Mouse (Mus musculus) midbrain, embryonic 10.5 days (tissue): ENCODE results near the gene Ppp1cb. TPM values are rescaled to one million over a fixed set of nuclear protein-coding genes. Genes with fewer than 3 reads are reported as not detected.
"Not testable (repeated sequence)": the region's sequence is repeated elsewhere in the genome, so short reads cannot be mapped to it uniquely, and the experiment has no call there.

Experiments used
- DNase-seq: peaks from one replicate; pipeline ENCODE4 v3.0.0-alpha.2; 2017; ENCODE audit warnings: low spot score
- H3K27ac ChIP-seq: fragments of 300-500 bp; sonication (generic); replicated peaks from 2 replicates; pipeline ENCODE4 v1.5.1; 2016; ENCODE audit warnings: mild to moderate bottlenecking
- H3K27me3 ChIP-seq: fragments of 300-500 bp; sonication (generic); 2 replicates; pipeline ENCODE4 v1.6.1; 2016; ENCODE audit warnings: low read depth, mild to moderate bottlenecking; ENCODE audit not compliant: poor library complexity, severe bottlenecking
- H3K36me3 ChIP-seq: fragments of 300-500 bp; sonication (generic); 2 replicates; pipeline ENCODE4 v1.6.1; 2016; ENCODE audit warnings: mild to moderate bottlenecking, moderate library complexity
- H3K4me1 ChIP-seq: fragments of 300-500 bp; sonication (generic); 2 replicates; pipeline ENCODE4 v1.6.1; 2016
- H3K4me3 ChIP-seq: fragments of 300-500 bp; sonication (generic); 2 replicates; pipeline ENCODE4 v1.5.1; 2016; ENCODE audit warnings: mild to moderate bottlenecking, moderate library complexity
- H3K9me3 ChIP-seq: fragments of 300-500 bp; sonication (generic); replicated peaks from 2 replicates; pipeline ENCODE4 v1.6.1; 2016; ENCODE audit warnings: mild to moderate bottlenecking
- WGBS: fragments of 180-500 bp; shearing (Covaris S2); methylation state at CpG from one replicate; pipeline ENCODE4 v1.1.7; 2016; 5-methylcytosine and 5-hydroxymethylcytosine counted together
- polyA plus RNA-seq: library from polyadenylated mRNA; unstranded; fragments of >200 nt; fragmentation: Nextera tagmentation; extraction: Ambion mirVana; gene quantifications from 2 replicates; pipeline ENCODE4 v1.2.1, GENCODE M21; 2016

Gene Ppp1cb
- polyA plus RNA-seq, 1 experiment from 2014 or later = 205 TPM

DNA sequence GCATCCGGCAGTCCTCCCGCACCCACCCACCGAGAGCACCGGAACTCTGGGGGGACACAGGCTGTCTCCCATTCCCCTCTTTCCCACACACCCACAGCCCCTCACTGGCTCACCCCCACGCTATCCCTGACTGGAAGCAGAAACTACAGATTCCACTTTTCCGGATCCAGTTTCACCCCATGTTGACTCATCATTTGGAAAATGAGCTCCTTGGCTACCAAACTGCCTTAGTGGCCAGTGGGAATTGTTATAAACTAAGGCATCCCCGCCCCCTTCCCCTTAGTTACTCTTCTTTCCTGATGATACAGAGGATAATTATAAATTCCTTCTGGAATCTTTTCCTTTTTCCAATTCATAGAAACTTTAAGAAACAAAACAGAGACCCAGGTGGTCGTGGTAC, 34.2 kb upstream of the Ppp1cb start:
- Histone ChIP-seq H3K4me1 (peaks cover 33% of the 10 kb centered on the region), H3K27me3 (no peaks in the 10 kb centered on the region), H3K9me3 (no peaks in the 10 kb centered on the region), H3K4me3 (no peak overlapping the region), H3K27ac (no peak overlapping the region), H3K36me3 (no peaks in the 10 kb centered on the region)
- 89% methylated on average over 8 of the region's 8 CpGs for WGBS
- no peak for DNase-seq

DNA sequence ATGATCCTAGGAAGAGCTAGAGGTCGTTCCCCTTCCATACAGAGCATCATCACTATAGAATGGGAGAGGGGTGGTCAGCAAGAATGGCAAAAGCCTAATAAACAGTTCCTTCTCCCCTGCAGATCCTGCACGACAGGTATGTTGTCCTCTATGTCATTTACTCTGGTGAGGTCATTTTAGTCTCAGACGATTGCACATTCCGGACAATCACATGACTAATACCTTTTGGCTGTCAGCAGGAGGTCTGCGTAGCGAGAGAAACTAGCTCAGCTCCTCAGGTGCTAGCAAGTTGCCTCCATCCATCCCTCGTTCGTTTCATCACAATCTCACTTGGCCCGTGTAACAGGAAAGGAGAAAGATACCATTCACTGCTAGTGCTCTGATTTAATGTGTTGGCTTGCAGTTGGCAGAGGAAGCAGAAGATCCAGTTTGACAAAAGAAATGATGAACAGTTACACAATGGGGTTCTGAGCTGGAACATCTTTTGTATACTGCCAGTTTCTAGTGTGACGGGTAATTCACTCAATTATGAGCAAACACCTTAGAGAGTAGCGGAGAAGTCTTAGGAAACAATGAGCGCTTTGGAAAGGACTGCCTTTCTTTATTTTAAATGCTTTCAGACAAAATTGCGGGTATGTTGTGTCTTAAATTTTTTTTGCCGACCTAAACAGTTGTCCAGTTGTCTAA, 33.0 kb upstream of the Ppp1cb start:
- Histone ChIP-seq H3K9me3 (no peaks in the 10 kb centered on the region), H3K27ac (no peak overlapping the region)
- WGBS = 85% methylated on average over 14 of the region's 14 CpGs

DNA sequence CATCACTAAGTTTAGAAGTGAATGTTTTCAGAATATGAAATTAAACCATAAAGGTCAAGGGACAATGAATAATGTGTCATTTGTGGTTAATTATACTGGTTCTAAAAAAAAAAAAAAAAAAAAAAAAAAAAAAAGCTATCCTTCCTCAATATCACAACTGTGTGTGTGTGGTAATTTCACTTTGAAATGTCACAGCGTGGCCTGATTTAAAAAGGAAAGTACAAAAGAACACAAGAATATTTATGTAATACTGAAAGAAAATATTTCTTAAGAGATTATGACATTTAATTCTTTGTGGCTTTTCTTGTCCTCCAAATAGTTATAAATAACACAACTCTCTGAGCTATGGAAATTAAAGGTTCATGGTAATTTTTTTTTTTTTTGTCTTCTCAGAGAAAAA, 28.2 kb upstream of the Ppp1cb start:
- Histone ChIP-seq H3K9me3 (no peaks in the 10 kb centered on the region), H3K27ac (no peak overlapping the region), H3K36me3 (no peaks in the 10 kb centered on the region), H3K27me3 (no peaks in the 10 kb centered on the region), H3K4me1 (0 out of 2 replicates have a peak, but pooled peaks cover 1% of the 10 kb centered on the region), H3K4me3 (no peak overlapping the region)
- DNase-seq = no peak
- WGBS = 95% methylated on average over 1 of the region's 1 CpGs

More for the DNA sequence above, 33.0 kb upstream of the Ppp1cb start:
- Histone ChIP-seq H3K27me3 (no peaks in the 10 kb centered on the region), H3K36me3 (no peaks in the 10 kb centered on the region), H3K4me3 (no peak overlapping the region), H3K4me1 (peaks cover 33% of the 10 kb centered on the region)
- DNase-seq = no peak

DNA sequence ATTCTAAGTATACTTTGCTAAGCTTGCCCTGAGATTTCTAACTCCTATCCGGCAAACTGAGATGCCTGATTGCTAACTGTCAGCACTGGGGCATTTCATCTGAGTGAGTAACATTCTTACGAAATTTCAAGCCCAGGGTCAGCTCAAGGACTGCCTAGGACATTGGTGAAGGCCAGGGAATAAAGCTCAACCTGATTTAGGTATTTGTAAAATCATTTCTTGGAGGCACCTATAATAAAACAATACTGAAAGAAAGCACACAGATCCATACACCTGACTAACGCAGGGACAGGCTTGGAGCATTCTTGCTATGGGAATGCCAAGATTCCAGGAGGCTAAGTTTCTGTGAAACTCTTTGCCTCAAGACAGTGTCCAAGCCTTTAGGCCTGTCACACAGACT, 24.3 kb upstream of the Ppp1cb start:
- H3K4me3 ChIP-seq, H3K4me1 ChIP-seq, H3K9me3 ChIP-seq, DNase-seq, H3K27me3 ChIP-seq, H3K36me3 ChIP-seq, H3K27ac ChIP-seq: not testable (repeated sequence)
- WGBS = 91% methylated on average over 3 of the region's 3 CpGs

DNA sequence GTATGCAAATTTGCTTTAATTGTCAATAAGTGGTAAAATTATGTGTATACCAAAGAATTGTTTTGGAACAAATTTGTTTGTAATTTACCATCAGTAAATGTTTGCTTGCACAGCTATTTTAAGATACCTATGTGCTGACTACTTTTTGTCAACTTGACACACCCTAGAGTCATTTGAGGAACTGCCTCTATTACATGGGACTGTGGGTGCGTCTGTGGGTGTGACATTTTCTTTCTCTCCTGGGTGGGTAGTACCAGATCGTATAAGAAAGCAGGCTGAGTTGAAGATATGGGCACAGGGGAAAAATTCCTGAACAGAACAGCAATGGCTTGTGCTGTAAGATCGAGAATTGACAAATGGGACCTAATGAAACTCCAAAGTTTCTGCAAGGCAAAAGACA, 23.0 kb upstream of the Ppp1cb start:
- Histone ChIP-seq H3K27me3 (no peaks in the 10 kb centered on the region), H3K4me3 (no peak overlapping the region), H3K36me3 (no peaks in the 10 kb centered on the region), H3K4me1 (peaks cover 5% of the 10 kb centered on the region; the same call in 1 of the 2 replicates), H3K27ac (no peak overlapping the region), H3K9me3 (no peaks in the 10 kb centered on the region)
- 89% methylated on average over 3 of the region's 3 CpGs for WGBS
- DNase-seq = no peak

DNA sequence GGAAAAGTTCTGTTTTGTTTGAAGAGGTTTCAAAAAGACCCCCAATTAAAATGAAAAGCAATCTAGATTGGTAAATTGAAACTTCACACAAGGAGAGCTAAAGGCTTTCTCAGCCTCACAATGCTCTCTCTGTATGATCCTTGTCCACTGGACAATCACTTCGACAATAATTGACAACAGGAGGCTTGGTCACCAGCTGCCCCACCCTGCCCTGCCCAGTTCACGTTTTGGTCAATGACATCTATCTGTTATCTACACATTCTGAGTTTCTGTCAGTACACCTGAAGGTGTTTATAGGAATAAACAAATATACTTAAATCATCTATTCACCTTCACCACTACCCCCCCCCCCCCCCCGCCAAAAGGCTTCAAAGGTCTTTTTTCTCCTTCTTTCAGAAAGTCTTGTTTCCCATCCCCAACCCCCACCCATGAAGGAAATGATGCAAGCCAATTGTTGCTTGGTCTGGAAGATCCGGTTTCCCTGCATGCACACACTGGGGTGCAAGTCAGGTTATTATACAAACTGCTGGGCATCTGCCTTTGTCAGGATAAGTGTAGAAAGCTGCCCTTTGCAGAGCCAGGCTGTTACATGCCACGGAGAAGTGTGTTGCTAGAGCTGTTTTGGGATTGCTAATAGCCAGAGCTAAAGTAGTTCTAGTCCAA, 20.6 kb upstream of the Ppp1cb start:
- H3K9me3 ChIP-seq = no peaks in the 10 kb centered on the region
- DNase-seq = no peak
- H3K4me1 ChIP-seq = peaks cover 5% of the 10 kb centered on the region; the same call in 1 of the 2 replicates
- H3K36me3 ChIP-seq = no peaks in the 10 kb centered on the region
- 65% methylated on average over 5 of the region's 5 CpGs for WGBS
- H3K27ac ChIP-seq = no peak overlapping the region
- no peak overlapping the region for H3K4me3 ChIP-seq
- no peaks in the 10 kb centered on the region for H3K27me3 ChIP-seq

DNA sequence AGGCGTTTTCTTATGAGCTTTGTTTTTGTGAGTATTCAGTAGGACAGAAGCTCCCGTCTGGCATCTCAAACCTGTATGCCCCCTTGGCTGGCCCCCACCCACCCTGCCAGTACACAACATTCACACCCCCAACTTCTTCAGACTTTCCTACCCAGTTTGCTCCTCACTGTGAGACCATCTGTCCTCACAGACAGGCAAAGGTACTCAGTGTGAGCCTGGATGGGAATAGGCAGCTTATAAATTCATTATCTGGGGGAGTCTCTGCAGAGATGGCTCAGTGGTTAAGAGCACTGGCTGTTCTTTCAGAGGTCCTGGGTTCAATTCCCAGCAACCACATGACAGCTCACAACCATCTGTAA, 20.1 kb upstream of the Ppp1cb start:
- Histone ChIP-seq H3K27me3 (no peaks in the 10 kb centered on the region), H3K4me1 (peaks cover 5% of the 10 kb centered on the region; the same call in 1 of the 2 replicates), H3K9me3 (no peaks in the 10 kb centered on the region), H3K27ac (no peak overlapping the region), H3K36me3 (no peaks in the 10 kb centered on the region), H3K4me3 (no peak overlapping the region)
- WGBS = 87% methylated on average over 2 of the region's 2 CpGs
- no peak for DNase-seq

DNA sequence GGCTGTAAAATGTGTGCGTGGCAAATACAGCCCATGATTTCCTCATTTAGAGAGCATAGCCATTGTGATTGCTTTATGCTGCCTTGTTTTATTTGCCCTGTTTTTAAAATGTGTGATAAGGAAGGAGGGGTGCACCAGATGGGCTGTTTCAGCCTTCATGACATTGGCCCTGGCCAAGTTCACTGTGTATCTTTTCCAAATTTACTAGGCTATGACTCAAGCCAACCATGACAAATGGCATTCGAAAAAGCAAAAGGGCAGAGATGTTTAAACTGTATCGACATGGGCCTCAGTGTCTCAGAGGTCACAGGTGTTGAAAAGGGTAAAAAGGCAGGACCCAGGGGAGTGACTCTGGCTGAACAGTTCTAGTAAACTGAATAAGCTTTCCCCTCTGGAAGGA, 17.3 kb upstream of the Ppp1cb start:
- DNase-seq = no peak
- H3K27ac ChIP-seq = no peak overlapping the region
- H3K4me3 ChIP-seq = no peak overlapping the region
- H3K9me3 ChIP-seq = no peaks in the 10 kb centered on the region
- 82% methylated on average over 3 of the region's 3 CpGs for WGBS
- no peaks in the 10 kb centered on the region for H3K27me3 ChIP-seq
- peaks cover 11% of the 10 kb centered on the region for H3K4me1 ChIP-seq
- no peaks in the 10 kb centered on the region for H3K36me3 ChIP-seq

DNA sequence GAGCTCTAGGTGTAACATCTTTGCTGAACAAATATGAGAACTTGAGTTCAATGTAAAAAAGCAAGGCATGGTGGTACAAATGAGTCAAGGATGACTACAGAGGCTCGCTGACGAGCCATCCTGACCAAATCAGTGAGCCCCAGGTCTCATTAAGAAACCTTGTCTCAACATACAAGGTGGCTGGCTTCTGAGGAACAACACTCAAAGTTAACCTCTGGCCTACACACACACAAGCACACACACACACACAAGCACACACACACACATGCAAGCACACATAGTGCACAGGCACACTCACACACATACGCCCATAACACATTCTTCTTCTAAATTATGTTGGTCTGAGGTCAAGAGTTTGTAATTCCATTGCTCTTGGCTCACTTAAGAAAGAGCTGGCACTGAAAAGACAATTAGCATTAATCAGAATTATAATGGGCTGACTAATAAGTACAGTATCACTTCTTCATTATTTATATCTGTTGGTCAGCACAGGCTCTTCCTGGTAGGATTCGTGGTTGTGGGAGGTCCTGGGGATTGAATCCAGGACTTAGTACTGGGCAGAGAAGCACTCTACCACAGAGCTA, 16.6 kb upstream of the Ppp1cb start:
- no peaks in the 10 kb centered on the region for H3K36me3 ChIP-seq
- no peaks in the 10 kb centered on the region for H3K27me3 ChIP-seq
- H3K4me1 ChIP-seq = peaks cover 11% of the 10 kb centered on the region
- DNase-seq = no peak
- H3K4me3 ChIP-seq = no peak overlapping the region
- H3K27ac ChIP-seq = no peak overlapping the region
- WGBS = 93% methylated on average over 4 of the region's 4 CpGs
- no peaks in the 10 kb centered on the region for H3K9me3 ChIP-seq

DNA sequence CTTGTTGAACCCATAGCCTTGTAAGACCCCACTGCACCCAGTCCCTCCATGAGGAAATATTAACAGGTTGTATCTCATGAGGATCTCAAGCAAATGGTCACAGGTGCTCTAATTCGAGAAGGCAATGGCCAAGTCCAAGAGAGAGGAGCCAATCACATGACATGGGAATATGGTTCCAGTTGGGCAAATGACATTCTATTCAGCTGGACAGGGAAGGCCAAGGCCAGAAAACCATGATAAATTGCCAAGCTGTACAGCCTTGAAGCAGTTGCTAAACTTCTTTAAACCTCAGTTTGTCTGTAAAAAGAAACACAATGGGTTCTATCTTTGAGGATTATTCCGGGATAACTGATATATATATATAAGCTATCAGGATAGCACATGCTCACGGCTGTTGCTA, 14.7 kb upstream of the Ppp1cb start:
- DNase-seq = no peak
- no peaks in the 10 kb centered on the region for H3K9me3 ChIP-seq
- 89% methylated on average over 3 of the region's 3 CpGs for WGBS
- H3K36me3 ChIP-seq = no peaks in the 10 kb centered on the region
- H3K27ac ChIP-seq = no peak overlapping the region
- H3K4me1 ChIP-seq = peaks cover 6% of the 10 kb centered on the region; the same call in 1 of the 2 replicates
- H3K27me3 ChIP-seq = no peaks in the 10 kb centered on the region
- no peak overlapping the region for H3K4me3 ChIP-seq

DNA sequence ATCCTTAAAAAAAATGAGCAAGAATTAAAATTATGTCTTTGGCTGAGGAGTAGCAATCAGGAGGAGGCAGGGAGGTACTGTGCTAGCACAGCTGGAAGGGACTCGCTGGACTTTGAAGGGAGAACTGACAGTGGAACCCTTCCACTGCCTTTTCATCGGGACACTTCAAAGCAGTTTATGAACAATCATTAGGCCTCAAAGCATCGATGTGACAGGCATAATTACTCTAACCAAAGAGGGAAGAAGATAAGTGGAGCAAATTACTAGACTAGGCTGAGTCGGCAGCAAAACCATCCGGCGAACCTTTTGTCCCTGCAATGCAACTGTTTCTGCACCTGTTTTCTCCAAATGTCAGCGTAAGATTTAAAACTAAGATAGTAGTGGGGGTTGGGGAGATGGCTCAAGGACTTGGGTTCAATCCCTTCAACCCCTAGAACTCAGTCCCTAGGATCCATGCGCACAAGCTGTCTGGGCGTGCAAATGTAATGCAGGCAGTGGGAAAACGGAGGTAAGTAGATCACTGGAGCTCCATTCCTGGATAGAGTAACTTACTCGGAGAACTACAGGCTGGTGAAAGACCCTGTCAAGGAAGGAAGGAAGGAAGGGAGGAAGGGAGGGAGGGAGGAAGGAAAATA, 13.2 kb upstream of the Ppp1cb start:
- WGBS = 67% methylated on average over 11 of the region's 11 CpGs
- no peak for DNase-seq
- no peaks in the 10 kb centered on the region for H3K27me3 ChIP-seq

DNA sequence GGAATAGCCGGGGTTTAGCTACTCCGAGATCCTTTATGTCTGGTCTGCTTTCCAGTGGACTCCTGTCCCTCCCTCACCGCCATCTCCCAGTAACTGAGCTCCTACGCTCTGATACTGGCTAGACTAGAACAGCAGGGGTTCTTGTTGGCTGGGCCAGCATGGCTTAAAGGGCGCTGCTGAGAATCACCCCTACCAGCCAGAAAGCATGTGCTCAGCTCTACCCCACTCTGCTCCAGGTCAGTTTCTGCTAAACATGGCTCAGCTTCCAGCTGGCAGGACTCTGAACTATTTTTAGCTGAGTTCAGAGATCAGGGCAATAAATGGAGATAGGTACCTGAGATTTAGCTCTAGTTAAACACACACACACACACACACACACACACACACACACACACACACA, 12.2 kb upstream of the Ppp1cb start:
- Histone ChIP-seq H3K4me1 (peaks cover 6% of the 10 kb centered on the region; the same call in 1 of the 2 replicates), H3K27ac (no peak overlapping the region), H3K36me3 (no peaks in the 10 kb centered on the region), H3K4me3 (no peak overlapping the region), H3K27me3 (no peaks in the 10 kb centered on the region), H3K9me3 (no peaks in the 10 kb centered on the region)
- DNase-seq = no peak
- 26% methylated on average over 5 of the region's 5 CpGs for WGBS

More for the DNA sequence above, 13.2 kb upstream of the Ppp1cb start:
- H3K4me1 ChIP-seq = peaks cover 6% of the 10 kb centered on the region; the same call in 1 of the 2 replicates
- H3K27ac ChIP-seq = no peak overlapping the region
- no peak overlapping the region for H3K4me3 ChIP-seq
- no peaks in the 10 kb centered on the region for H3K36me3 ChIP-seq
- no peaks in the 10 kb centered on the region for H3K9me3 ChIP-seq

DNA sequence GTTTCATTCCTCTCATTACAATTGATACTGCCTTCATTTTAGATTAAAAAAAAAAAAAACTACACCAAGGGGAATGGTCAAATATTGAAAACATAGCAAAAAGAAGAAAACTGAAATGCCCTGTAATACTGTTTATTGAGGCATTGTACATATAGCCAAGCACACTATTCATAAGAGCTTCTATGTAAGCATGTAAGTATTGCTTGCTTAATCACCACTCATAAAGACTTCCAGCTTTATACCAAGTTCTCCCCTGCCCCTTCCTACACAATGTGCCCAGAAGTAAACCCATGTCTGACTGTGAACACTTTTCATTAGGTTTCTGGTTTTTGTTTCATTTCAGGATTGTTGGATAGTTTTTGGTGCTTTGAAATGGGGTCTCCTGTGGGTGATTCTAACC, 11.8 kb upstream of the Ppp1cb start:
- DNase-seq = no peak
- H3K27ac ChIP-seq = no peak overlapping the region
- H3K4me1 ChIP-seq = peaks cover 6% of the 10 kb centered on the region; the same call in 1 of the 2 replicates
- H3K27me3 ChIP-seq = no peaks in the 10 kb centered on the region
- no peaks in the 10 kb centered on the region for H3K9me3 ChIP-seq
- no peaks in the 10 kb centered on the region for H3K36me3 ChIP-seq
- H3K4me3 ChIP-seq = no peak overlapping the region
